Comparison of ENCODE assay signal across 18 mouse cellular contexts in the genomic region with DNA sequence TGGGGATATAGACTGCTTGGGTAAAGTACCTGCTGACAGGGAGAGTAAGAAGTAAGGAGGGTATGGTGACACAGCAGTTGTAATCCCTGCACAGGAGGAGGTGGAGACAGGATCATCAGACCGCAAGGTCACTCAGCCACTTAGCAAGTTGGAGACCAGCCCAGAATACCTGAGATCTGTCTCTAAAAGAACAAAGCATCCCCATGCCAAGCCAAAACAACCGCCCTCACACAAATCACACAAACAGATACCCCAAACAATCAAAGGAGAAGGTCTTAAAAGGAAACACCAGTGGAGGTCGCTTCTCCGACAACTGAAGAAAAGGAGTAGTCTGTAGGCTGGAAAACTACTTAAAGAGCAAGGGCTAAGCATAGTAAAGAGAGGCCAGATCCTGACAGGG.
"Had no signal": no experiment of that assay in that cellular context is flagged by ENCODE, and none has a peak within 500 bp of the region (broad histone marks: within the 10 kb centered on the region; RNA-seq: fewer than 3 reads in every experiment).

No protein-coding gene starts in this region.

- H3K9ac ChIP-seq: liver, embryonic 15.5 days; liver, postnatal 0 days; lung, embryonic 15.5 days; midbrain, embryonic 13.5 days; midbrain, embryonic 15.5 days; neural tube, embryonic 12.5 days had no signal

- ATAC-seq: liver, postnatal 0 days; midbrain, embryonic 13.5 days; midbrain, embryonic 15.5 days had no signal

- H3K4me2 ChIP-seq: liver, embryonic 15.5 days; lung, embryonic 15.5 days; midbrain, embryonic 11.5 days; midbrain, embryonic 13.5 days; midbrain, embryonic 15.5 days; neural tube, embryonic 12.5 days had no signal

- H3K36me3 ChIP-seq: liver, embryonic 15.5 days; lung, embryonic 15.5 days; midbrain, embryonic 13.5 days; midbrain, embryonic 15.5 days; neural tube, embryonic 12.5 days had no signal

- H3K27ac ChIP-seq: liver, embryonic 15.5 days; lung, embryonic 15.5 days; macrophage; midbrain, embryonic 13.5 days; midbrain, embryonic 15.5 days; neural tube, embryonic 12.5 days had no signal

- DNase-seq: liver, postnatal 0 days; lung, adult 2 months; lung, postnatal 14 days; lung, postnatal 36 days; right cerebral cortex, postnatal 14 days; right cerebral cortex, postnatal 4 days; spleen, adult 18-20 months; thymus, adult 2 months; thymus, postnatal 25 days; thymus, postnatal 4 days had no signal

- H3K27me3 ChIP-seq: lung, embryonic 15.5 days; midbrain, embryonic 13.5 days; midbrain, embryonic 15.5 days; neural tube, embryonic 12.5 days had no signal

- H3K9me3 ChIP-seq: liver, embryonic 15.5 days; lung, embryonic 15.5 days; megakaryocyte, embryonic 14.5 days; midbrain, embryonic 13.5 days; midbrain, embryonic 15.5 days; neural tube, embryonic 12.5 days had no signal

- H3K4me1 ChIP-seq: liver, embryonic 15.5 days; lung, embryonic 15.5 days; midbrain, embryonic 13.5 days; midbrain, embryonic 15.5 days; neural tube, embryonic 12.5 days had no signal

- H3K4me3 ChIP-seq: liver, embryonic 15.5 days; lung, embryonic 15.5 days; megakaryocyte, embryonic 14.5 days; midbrain, embryonic 13.5 days; midbrain, embryonic 15.5 days; neural tube, embryonic 12.5 days had no signal
